Mouse (Mus musculus): ENCODE data around the gene Otud7a. TPM values are rescaled to one million over a fixed set of nuclear protein-coding genes. Genes with fewer than 3 reads are reported as not detected.
"Not testable (repeated sequence)": the region's sequence is repeated elsewhere in the genome, so short reads cannot be mapped to it uniquely, and the experiment has no call there.

The Otud7a gene
- polyA plus RNA-seq, 1 experiment from 2014 or later, result 2.0 TPM

DNA sequence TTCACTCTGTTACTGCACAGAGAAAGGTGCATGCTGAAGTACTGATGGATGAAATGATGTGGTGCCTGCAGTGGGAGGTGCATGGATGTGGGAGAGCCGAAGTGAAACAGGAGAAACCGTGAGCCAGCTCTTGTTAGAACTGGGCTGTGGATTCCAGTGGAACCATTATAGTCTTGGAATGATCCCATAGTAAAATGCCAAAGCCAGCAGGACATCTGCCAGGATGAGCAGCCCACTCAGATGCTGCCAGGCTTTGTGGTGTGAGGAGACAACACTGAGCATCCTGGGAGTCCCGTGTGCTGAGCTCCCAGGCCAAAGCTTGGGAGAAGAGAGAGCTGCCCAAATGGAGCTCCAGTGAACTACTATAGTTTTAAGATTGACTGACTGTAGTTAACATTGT is 220.9 kb downstream of the Otud7a start:
- no peak overlapping the region for H3K27ac ChIP-seq
- ATAC-seq, result no peak
- H3K4me3 ChIP-seq (replicated peaks), result no peak overlapping the region
- WGBS, result 88% methylated on average over 3 of the region's 3 CpGs
- no peak overlapping the region for H3K4me2 ChIP-seq (replicated peaks)
- H3K27me3 ChIP-seq, result no peaks in the 10 kb centered on the region
- H3K9ac ChIP-seq (replicated peaks), result no peak overlapping the region
- H3K36me3 ChIP-seq, result no peaks in the 10 kb centered on the region
- peaks cover 20% of the 10 kb centered on the region for H3K4me1 ChIP-seq (replicated peaks)
- no peaks in the 10 kb centered on the region for H3K9me3 ChIP-seq

DNA sequence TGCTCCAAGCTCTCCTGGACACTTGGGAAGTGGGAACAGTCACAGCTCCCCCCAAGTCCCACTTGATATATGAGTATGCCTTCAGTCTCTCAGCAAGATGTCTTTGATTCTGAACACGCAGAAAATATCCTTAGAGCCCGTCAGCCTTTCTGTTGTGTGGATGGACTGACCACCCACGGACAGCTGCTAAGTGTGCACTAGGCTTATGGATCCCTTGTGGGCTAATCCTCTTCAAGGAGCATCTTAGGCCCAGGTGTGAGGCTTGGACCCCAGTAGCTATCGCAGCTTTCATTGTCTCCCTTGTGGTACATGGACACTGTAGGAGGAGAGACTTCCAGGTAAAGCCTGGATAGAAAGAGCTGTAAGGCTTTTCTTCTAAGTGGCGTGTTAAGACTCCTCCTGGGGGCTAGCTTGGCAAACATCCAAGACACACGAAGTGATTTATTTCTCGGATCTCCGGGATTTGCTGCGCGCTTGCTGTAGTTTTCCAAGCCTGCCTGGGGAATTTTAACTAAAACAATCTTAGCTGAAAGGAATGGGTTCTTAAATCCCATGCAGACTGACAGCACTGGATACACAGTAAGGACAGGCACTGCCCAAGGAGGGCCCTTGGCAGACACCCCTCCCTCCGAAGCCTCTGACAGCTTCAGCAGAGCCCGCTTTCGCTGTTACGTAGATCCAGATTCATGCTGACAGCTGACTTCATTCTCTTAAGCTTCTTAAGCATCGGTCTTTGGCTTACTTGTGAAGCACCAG is 223.6 kb downstream of the Otud7a start:
- Histone ChIP-seq H3K9me3 (no peaks in the 10 kb centered on the region), H3K27me3 (no peaks in the 10 kb centered on the region), H3K9ac (replicated peaks) (peak overlapping the region; percentile 37; the same call in 1 of the 2 replicates), H3K4me3 (replicated peaks) (no peak overlapping the region), H3K27ac (peak overlapping the region; percentile 78), H3K4me2 (replicated peaks) (peak overlapping the region; percentile 25), H3K36me3 (no peaks in the 10 kb centered on the region), H3K4me1 (replicated peaks) (peaks cover 20% of the 10 kb centered on the region)
- WGBS, result 40% methylated on average over 15 of the region's 15 CpGs
- ATAC-seq, result peak; percentile 77

DNA sequence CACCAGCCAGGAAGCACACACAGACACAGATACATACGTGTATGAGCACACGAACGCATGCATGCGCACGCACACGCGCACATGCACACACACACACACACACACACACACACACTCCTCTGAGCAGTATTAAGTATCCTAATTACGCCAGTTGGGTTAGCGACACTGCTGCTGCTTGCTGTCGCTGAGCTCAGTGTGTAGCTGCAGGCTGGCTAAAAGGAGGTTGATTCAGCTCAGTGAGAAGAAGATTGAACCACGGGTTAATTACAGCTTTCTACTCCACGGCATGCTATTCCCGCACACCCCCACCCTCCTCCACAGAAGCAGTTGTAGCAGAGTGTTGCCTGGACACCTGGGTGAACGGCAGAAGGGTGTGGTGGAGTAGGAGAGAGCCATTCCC is 224.4 kb downstream of the Otud7a start:
- H3K27me3 ChIP-seq, result no peaks in the 10 kb centered on the region
- no peaks in the 10 kb centered on the region for H3K9me3 ChIP-seq
- H3K27ac ChIP-seq, result peak overlapping the region; percentile 78
- H3K36me3 ChIP-seq, result no peaks in the 10 kb centered on the region
- H3K4me2 ChIP-seq (replicated peaks), result peak overlapping the region; percentile 25
- 70% methylated on average over 14 of the region's 14 CpGs for WGBS
- peaks cover 20% of the 10 kb centered on the region for H3K4me1 ChIP-seq (replicated peaks)
- peak; percentile 64 for ATAC-seq
- no peak overlapping the region for H3K4me3 ChIP-seq (replicated peaks)
- H3K9ac ChIP-seq (replicated peaks), result peak overlapping the region; percentile 37; the same call in 1 of the 2 replicates

DNA sequence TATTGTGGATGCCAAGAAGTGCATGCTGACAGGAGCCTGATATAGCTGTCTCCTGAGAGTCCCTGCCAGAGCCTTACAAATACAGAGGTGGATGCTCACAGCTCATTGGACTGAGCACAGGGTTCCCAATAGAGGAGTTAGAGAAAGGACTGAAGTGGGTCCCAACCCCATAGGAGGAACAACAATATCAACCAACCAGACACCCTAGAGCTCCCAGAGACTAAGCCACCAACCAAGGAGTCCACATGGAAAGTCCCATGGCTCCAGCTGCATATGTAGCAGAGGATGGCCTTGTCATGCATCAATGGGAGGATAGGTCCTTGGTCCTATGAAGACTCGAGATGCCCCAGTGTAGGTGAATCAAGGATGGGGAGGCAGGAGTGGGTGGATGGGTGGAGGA is 226.4 kb downstream of the Otud7a start:
- H3K9ac ChIP-seq (replicated peaks); H3K36me3 ChIP-seq; H3K4me2 ChIP-seq (replicated peaks); H3K4me3 ChIP-seq (replicated peaks); H3K9me3 ChIP-seq; ATAC-seq; H3K27me3 ChIP-seq; H3K27ac ChIP-seq: not testable (repeated sequence)
- H3K4me1 ChIP-seq (replicated peaks), result peaks cover 20% of the 10 kb centered on the region
- WGBS, result 92% methylated on average over 1 of the region's 1 CpGs

DNA sequence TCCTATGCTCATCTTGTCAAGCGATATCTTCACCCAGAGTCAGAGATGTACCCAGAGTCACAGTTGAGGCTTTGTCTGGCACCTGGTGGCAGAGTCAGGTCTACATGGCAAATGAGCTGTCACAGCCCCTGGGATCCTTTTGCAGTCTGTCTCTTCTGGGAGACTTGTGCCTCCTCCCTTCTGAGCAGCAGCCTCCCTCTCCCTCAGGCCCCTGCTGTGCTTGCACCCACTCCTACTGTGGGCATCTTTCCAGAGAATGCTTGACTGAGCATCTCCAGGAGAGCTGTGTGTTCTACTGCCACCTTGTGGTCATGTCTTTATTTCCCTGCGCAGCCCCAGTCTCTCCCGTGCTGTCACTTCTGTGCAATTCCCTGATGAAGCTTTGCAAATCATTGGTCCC is 227.4 kb downstream of the Otud7a start:
- no peaks in the 10 kb centered on the region for H3K36me3 ChIP-seq
- H3K27me3 ChIP-seq, result no peaks in the 10 kb centered on the region
- no peak overlapping the region for H3K4me2 ChIP-seq (replicated peaks)
- ATAC-seq, result peak; percentile 80
- no peak overlapping the region for H3K4me3 ChIP-seq (replicated peaks)
- 29% methylated on average over 3 of the region's 3 CpGs for WGBS
- H3K9me3 ChIP-seq, result no peaks in the 10 kb centered on the region
- H3K9ac ChIP-seq (replicated peaks), result no peak overlapping the region
- peaks cover 20% of the 10 kb centered on the region for H3K4me1 ChIP-seq (replicated peaks)
- H3K27ac ChIP-seq, result no peak overlapping the region

DNA sequence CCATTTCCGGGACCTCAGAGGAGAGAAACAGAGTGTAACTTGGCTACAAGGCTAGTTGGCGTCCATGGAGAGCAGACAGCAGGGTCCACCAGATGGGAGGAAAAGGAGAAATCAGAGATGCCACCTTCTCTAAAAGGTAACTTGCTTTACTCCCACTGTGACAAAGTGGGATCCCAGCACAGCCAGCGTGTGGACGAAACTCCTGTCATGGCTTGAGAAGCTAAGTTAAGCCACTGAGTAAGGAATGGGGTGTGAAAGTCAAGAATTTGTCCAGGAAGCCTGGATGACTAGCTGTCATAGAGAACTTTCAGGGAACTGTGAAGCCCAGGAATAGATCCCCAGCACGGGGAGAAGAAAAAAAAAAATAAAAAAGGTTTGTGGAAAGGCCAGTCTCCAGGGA is 232.1 kb downstream of the Otud7a start:
- Histone ChIP-seq H3K9me3 (no peaks in the 10 kb centered on the region), H3K27ac (no peak overlapping the region)
- 91% methylated on average over 5 of the region's 5 CpGs for WGBS

DNA sequence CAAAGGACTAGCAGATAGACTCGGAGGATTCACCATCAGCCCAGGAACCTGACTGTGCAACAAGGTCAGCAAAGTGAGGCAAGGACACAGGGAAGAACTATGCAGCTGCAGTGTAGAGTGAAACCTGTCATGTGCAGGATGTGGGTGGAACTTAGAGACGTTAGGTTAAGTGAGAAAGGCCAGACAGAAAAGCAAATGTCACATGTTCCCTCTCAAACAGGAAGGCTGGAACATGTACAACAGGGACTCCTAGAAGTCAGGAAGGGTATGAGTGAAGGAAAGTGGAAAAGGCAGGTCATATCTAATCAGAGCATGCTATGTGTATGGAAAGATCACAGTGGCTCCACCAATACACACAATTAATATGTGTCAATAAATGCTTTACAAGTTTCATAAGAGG is 232.6 kb downstream of the Otud7a start:
- no peak overlapping the region for H3K4me3 ChIP-seq (replicated peaks)
- no peaks in the 10 kb centered on the region for H3K36me3 ChIP-seq
- no peak overlapping the region for H3K4me2 ChIP-seq (replicated peaks)
- H3K9ac ChIP-seq (replicated peaks), result no peak overlapping the region
- no peaks in the 10 kb centered on the region for H3K9me3 ChIP-seq
- no peak for ATAC-seq
- WGBS, result 68% methylated on average over 2 of the region's 2 CpGs
- no peak overlapping the region for H3K27ac ChIP-seq
- no peaks in the 10 kb centered on the region for H3K4me1 ChIP-seq (replicated peaks)
- H3K27me3 ChIP-seq, result no peaks in the 10 kb centered on the region

More for the DNA sequence above, 232.1 kb downstream of the Otud7a start:
- no peaks in the 10 kb centered on the region for H3K36me3 ChIP-seq
- no peak overlapping the region for H3K9ac ChIP-seq (replicated peaks)
- no peak overlapping the region for H3K4me2 ChIP-seq (replicated peaks)
- ATAC-seq, result no peak
- H3K4me3 ChIP-seq (replicated peaks), result no peak overlapping the region
- H3K4me1 ChIP-seq (replicated peaks), result no peaks in the 10 kb centered on the region
- no peaks in the 10 kb centered on the region for H3K27me3 ChIP-seq

DNA sequence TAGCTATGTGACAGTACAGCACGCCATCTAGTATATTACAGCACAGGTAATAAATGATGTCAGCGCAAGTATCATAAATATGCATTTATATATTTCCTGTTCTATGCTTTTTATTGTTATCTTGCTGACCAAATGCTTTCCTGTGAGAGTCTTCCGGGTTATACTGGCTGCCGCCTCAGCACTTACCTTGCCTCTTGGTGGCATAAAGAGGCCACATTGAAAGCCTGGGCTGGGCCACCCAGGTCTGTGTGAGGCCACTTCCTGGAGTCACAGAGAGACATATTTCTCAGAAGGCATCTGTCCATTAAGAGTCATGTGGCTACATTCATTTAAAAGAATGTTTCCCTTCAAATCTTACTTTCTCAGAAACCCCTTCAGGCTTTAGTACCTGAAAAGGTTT is 242.5 kb downstream of the Otud7a start:
- H3K27me3 ChIP-seq, result no peaks in the 10 kb centered on the region

DNA sequence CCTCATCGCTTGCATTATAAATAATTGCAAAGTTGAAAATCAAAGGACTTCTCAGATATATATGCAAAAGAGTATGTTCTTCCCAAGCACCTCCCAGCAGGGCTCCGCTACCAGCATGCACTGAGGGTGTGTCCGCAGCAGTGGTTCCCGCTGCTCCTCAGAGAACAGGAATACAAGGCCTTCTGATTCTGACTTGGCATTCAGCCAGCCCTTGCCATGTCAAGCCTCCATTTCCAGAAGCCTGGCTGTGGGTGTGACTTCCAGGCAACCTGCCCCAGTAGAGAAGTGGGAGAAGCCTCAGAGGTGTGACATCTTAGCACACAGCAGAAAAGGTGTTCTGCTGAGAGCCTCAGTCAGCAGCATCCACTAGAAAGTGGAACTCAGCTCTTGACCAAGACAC is 253.4 kb downstream of the Otud7a start:
- H3K27me3 ChIP-seq, result no peaks in the 10 kb centered on the region
- no peak overlapping the region for H3K4me3 ChIP-seq (replicated peaks)
- no peaks in the 10 kb centered on the region for H3K9me3 ChIP-seq
- H3K27ac ChIP-seq, result no peak overlapping the region
- no peak overlapping the region for H3K4me2 ChIP-seq (replicated peaks)
- 84% methylated on average over 4 of the region's 4 CpGs for WGBS
- no peaks in the 10 kb centered on the region for H3K4me1 ChIP-seq (replicated peaks)
- ATAC-seq, result no peak
- no peak overlapping the region for H3K9ac ChIP-seq (replicated peaks)
- no peaks in the 10 kb centered on the region for H3K36me3 ChIP-seq

More for the DNA sequence above, 242.5 kb downstream of the Otud7a start:
- H3K4me3 ChIP-seq (replicated peaks), result no peak overlapping the region
- no peak overlapping the region for H3K9ac ChIP-seq (replicated peaks)
- ATAC-seq, result no peak
- H3K4me2 ChIP-seq (replicated peaks), result no peak overlapping the region
- no peaks in the 10 kb centered on the region for H3K4me1 ChIP-seq (replicated peaks)
- WGBS, result 92% methylated on average over 4 of the region's 4 CpGs
- no peaks in the 10 kb centered on the region for H3K9me3 ChIP-seq
- no peaks in the 10 kb centered on the region for H3K36me3 ChIP-seq
- H3K27ac ChIP-seq, result no peak overlapping the region

DNA sequence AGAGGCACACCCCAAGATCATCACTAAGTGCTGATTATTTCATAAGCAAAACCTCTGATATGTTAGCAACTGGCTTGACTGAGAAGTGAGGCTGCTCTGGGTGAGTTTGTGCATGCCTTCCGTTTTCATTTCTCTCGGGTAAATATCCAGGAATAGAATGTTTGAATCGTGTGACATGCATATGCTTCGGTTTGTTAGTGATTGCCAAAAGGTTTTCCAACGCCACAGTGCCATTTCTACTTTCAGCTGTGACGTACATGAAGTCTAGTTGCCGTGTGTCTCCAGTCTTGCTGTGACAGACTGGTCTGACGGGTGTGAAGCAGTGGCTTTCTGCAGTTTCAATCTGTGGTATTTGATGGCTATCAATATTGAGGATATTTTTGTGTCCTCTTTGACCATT is 273.4 kb downstream of the Otud7a start:
- Histone ChIP-seq H3K9me3 (no peaks in the 10 kb centered on the region), H3K4me1 (replicated peaks) (no peaks in the 10 kb centered on the region), H3K4me3 (replicated peaks) (no peak overlapping the region), H3K9ac (replicated peaks) (no peak overlapping the region), H3K27me3 (no peaks in the 10 kb centered on the region), H3K4me2 (replicated peaks) (no peak overlapping the region), H3K27ac (no peak overlapping the region), H3K36me3 (no peaks in the 10 kb centered on the region)
- WGBS, result 88% methylated on average over 8 of the region's 8 CpGs
- no peak for ATAC-seq

DNA sequence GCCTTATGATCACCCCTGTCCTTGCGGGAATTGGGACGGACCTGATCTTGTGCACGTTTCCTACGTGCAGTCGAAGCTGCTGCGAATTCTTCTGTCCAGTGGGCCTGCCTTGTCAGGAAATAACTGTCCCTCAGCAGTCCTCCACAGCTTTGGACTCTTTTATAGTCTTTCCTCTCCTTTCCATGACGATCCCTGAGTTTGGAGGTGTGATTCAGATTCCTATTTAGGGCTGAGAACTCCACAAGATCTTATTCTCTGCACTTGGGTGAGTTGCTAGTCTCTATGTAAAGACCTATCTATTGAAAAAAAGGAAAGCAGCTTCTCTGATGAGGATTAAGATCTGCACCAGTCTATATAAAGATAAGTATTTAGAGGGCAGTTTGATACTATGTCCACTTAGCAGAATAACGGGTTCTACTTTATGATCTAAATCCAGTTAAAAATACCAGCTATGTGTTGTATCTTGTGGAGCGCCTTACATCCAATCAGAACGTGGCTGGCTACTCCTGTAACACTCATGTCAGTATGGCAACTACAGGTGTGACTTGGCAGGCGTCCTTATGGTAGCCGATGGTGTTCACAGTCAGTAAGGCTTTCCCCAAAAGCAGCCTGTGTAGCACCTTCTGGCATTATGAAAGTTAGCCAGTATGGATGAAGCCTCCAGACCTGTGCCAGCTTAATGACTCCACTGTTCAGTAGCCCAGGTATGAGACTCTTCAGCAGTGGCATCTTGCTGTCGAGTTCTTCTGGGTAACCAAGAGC is 274.8 kb downstream of the Otud7a start:
- ATAC-seq, result no peak
- H3K36me3 ChIP-seq, result no peaks in the 10 kb centered on the region
- WGBS, result 92% methylated on average over 13 of the region's 13 CpGs
- H3K27me3 ChIP-seq, result no peaks in the 10 kb centered on the region
- no peaks in the 10 kb centered on the region for H3K4me1 ChIP-seq (replicated peaks)
- no peak overlapping the region for H3K27ac ChIP-seq
- no peak overlapping the region for H3K4me2 ChIP-seq (replicated peaks)
- no peak overlapping the region for H3K9ac ChIP-seq (replicated peaks)
- no peak overlapping the region for H3K4me3 ChIP-seq (replicated peaks)
- H3K9me3 ChIP-seq, result no peaks in the 10 kb centered on the region

DNA sequence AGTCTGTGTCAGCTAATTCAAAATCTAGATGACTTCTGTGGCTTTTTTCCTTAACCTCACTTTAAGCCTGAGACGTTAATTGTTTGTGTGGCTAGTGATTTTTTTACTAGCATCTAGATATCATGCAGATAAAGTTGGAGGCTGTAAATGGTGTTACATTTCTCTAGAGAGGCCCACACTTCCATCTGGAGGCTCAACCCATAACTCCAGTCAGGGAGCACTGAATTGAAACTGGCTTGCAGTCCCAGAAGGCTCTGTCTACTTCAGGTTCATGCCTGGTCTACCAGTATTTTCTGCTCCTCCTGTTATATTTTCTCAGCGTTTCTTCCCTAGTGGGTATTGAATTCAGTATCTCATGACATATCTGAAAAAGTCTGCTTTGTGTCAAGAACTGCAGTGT is 276.1 kb downstream of the Otud7a start:
- no peak overlapping the region for H3K27ac ChIP-seq
- H3K9me3 ChIP-seq, result no peaks in the 10 kb centered on the region
- H3K4me2 ChIP-seq (replicated peaks), result no peak overlapping the region
- H3K4me1 ChIP-seq (replicated peaks), result no peaks in the 10 kb centered on the region
- no peak for ATAC-seq
- H3K4me3 ChIP-seq (replicated peaks), result no peak overlapping the region
- H3K36me3 ChIP-seq, result no peaks in the 10 kb centered on the region
- no peaks in the 10 kb centered on the region for H3K27me3 ChIP-seq
- WGBS, result 72% methylated on average over 2 of the region's 2 CpGs
- no peak overlapping the region for H3K9ac ChIP-seq (replicated peaks)

Data from midbrain, embryonic 13.5 days (tissue).